Mouse (Mus musculus): Measurements from ENCODE around the gene Cdc42.

DNA sequence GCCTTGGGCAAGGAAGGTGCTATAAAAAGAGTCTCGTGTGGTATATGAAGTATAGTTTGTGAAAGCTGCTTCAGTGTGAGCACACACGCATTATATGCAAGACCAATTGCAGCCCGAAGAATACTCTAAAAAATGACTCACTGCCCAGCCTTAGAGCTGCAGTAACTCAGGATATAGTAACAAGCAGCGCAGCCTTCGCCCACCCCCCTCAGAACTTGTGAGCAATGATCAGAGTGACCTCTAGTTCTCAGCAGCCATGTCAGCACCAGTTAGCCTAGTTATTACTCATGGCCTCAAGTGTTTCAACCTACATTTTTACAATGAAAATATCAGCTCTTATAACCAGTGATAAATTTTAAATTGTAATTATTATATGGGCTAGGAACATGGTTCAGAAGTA lies 21.1 kb downstream of the Cdc42 start:
- no peak for TF ChIP-seq CTCF (IDR thresholded peaks at IDR 0.05; ENCODE audit: borderline replicate concordance, insufficient read depth, low read depth, low read length)
- TF ChIP-seq POLR2A (IDR thresholded peaks at IDR 0.05; ENCODE audit: borderline replicate concordance, insufficient read depth, low read length), result no peak
